ENCODE assay signal across 15 mouse cellular contexts in the genomic region with DNA sequence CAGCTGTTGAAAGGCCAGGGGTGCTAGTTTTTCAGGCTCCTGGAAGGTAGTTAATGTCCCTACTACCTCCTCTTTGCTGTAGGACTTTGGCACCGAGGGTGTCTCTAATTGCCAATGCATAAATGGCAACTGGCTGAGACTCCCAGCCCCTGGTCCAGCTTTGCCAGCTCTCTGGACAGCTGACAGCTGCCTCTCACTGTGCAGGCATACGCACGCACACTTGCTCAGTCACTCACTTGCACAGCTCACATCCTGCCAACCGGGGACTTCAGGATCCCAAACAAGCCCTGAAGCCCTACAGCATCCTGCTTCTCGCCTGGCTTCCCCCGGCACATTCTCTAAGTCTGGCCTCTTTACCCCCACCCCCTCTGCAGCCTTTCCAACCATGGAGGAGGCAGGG.
A peak's percentile ranks its signal among the peaks of the same experiment; 100 is the strongest.
DNase-seq lines count a peak whose midpoint lies in the region; ATAC-seq lines count a peak whose summit lies in the region.
"Had no signal": no experiment of that assay in that cellular context is flagged by ENCODE, and none has a peak within 500 bp of the region (broad histone marks: within the 10 kb centered on the region; RNA-seq: fewer than 3 reads in every experiment).

No protein-coding gene starts in this region.

- peaks cover 12% of the 10 kb centered on the region for H3K27me3 ChIP-seq in forebrain, embryonic 13.5 days
- peaks cover 51% of the 10 kb centered on the region for H3K27me3 ChIP-seq in forebrain, embryonic 10.5 days (ENCODE audit: poor library complexity, severe bottlenecking)
- H3K27me3 ChIP-seq in hindbrain, embryonic 16.5 days (replicated peaks; ENCODE audit: control insufficient read depth, insufficient read depth, low read length), result peaks cover 3% of the 10 kb centered on the region; the same call in 1 of the 2 replicates
- H3K27me3 ChIP-seq in hindbrain, embryonic 13.5 days, result peaks cover 34% of the 10 kb centered on the region; the same call in 1 of the 2 replicates
- H3K27me3 ChIP-seq: neural tube, embryonic 12.5 days had no signal

- 72% methylated on average over 6 of the region's 6 CpGs for WGBS in forebrain, embryonic 13.5 days
- 82% methylated on average over 6 of the region's 6 CpGs for WGBS in forebrain, embryonic 10.5 days
- 52% methylated on average over 6 of the region's 6 CpGs for WGBS in hindbrain, embryonic 16.5 days
- 75% methylated on average over 6 of the region's 6 CpGs for WGBS in hindbrain, embryonic 13.5 days

- no peak for DNase-seq in forebrain, embryonic 10.5 days (ENCODE audit: extremely low spot score, low spot score)
- DNase-seq in brain, adult 2 months (ENCODE audit: low read depth, low spot score), result peak; percentile 67
- DNase-seq in layer of hippocampus, adult 9-10 months (ENCODE audit: low spot score), result peak; percentile 15
- DNase-seq in kidney, adult 11 months, result no peak
- no peak for DNase-seq in thymus, postnatal 36 days
- DNase-seq: adrenal gland, postnatal 36 days; B cell, adult 2 months; cerebellum, adult 11 months; heart, postnatal 4 days; kidney, adult 9 months; thymus, adult 18-20 months had no signal

- peak; percentile 56 for ATAC-seq in forebrain, embryonic 13.5 days
- ATAC-seq in hindbrain, embryonic 16.5 days, result peak; percentile 61
- ATAC-seq in hindbrain, embryonic 13.5 days (ENCODE audit: low FRiP score), result no peak

- no peaks in the 10 kb centered on the region for H3K9me3 ChIP-seq in forebrain, embryonic 13.5 days (replicated peaks)
- no peaks in the 10 kb centered on the region for H3K9me3 ChIP-seq in forebrain, embryonic 10.5 days
- H3K9me3 ChIP-seq in hindbrain, embryonic 16.5 days (ENCODE audit: control insufficient read depth, low read length), result no peaks in the 10 kb centered on the region
- no peaks in the 10 kb centered on the region for H3K9me3 ChIP-seq in hindbrain, embryonic 13.5 days
- H3K9me3 ChIP-seq: neural tube, embryonic 12.5 days had no signal

- H3K4me1 ChIP-seq in forebrain, embryonic 13.5 days, result peaks cover 42% of the 10 kb centered on the region
- H3K4me1 ChIP-seq in forebrain, embryonic 10.5 days, result peaks cover 43% of the 10 kb centered on the region
- H3K4me1 ChIP-seq in hindbrain, embryonic 16.5 days (ENCODE audit: control insufficient read depth, insufficient read depth, low read depth, low read length), result peaks cover 4% of the 10 kb centered on the region; the same call in 1 of the 2 replicates
- H3K4me1 ChIP-seq in hindbrain, embryonic 13.5 days (replicated peaks), result peaks cover 18% of the 10 kb centered on the region

- no peak overlapping the region for H3K9ac ChIP-seq in forebrain, embryonic 13.5 days
- H3K9ac ChIP-seq in hindbrain, embryonic 16.5 days (ENCODE audit: low read depth, low read length), result no peak overlapping the region
- H3K9ac ChIP-seq in hindbrain, embryonic 13.5 days, result no peak overlapping the region
- H3K9ac ChIP-seq: neural tube, embryonic 12.5 days had no signal

- no peak overlapping the region for H3K4me3 ChIP-seq in forebrain, embryonic 13.5 days
- no peak overlapping the region for H3K4me3 ChIP-seq in forebrain, embryonic 10.5 days
- H3K4me3 ChIP-seq in hindbrain, embryonic 16.5 days (ENCODE audit: low read length), result no peak overlapping the region
- H3K4me3 ChIP-seq in hindbrain, embryonic 13.5 days, result no peak overlapping the region
- H3K4me3 ChIP-seq: neural tube, embryonic 12.5 days had no signal

- no peak overlapping the region for H3K4me2 ChIP-seq in forebrain, embryonic 13.5 days
- H3K4me2 ChIP-seq in hindbrain, embryonic 16.5 days (ENCODE audit: low read length), result no peak overlapping the region
- no peak overlapping the region for H3K4me2 ChIP-seq in hindbrain, embryonic 13.5 days
- H3K4me2 ChIP-seq: neural tube, embryonic 12.5 days had no signal

- H3K27ac ChIP-seq in forebrain, embryonic 13.5 days, result no peak overlapping the region; the same call in 1 of the 2 replicates
- no peak overlapping the region for H3K27ac ChIP-seq in forebrain, embryonic 10.5 days
- no peak overlapping the region for H3K27ac ChIP-seq in hindbrain, embryonic 16.5 days (ENCODE audit: low read depth, low read length)
- H3K27ac ChIP-seq in hindbrain, embryonic 13.5 days, result no peak overlapping the region
- H3K27ac ChIP-seq: neural tube, embryonic 12.5 days had no signal

- H3K36me3 ChIP-seq in forebrain, embryonic 13.5 days (ENCODE audit: poor library complexity, severe bottlenecking), result no peaks in the 10 kb centered on the region
- H3K36me3 ChIP-seq in forebrain, embryonic 10.5 days (replicated peaks), result no peaks in the 10 kb centered on the region
- no peaks in the 10 kb centered on the region for H3K36me3 ChIP-seq in hindbrain, embryonic 16.5 days (ENCODE audit: control insufficient read depth, insufficient read depth, low read length)
- H3K36me3 ChIP-seq in hindbrain, embryonic 13.5 days, result no peaks in the 10 kb centered on the region
- H3K36me3 ChIP-seq: neural tube, embryonic 12.5 days had no signal

Comparison
In these comparisons a context has a peak if more than half of its experiments do, and no peak if none do; other contexts are left out.
1. DNase-seq: peak in brain, adult 2 months (single experiment) and layer of hippocampus, adult 9-10 months (single experiment); none in forebrain, embryonic 10.5 days (single experiment), kidney, adult 11 months (single experiment) and thymus, postnatal 36 days (0 of 2).